Mouse (Mus musculus): ENCODE results near the gene Stxbp4. TPM values are rescaled to one million over a fixed set of nuclear protein-coding genes. Genes with fewer than 3 reads are reported as not detected.
A peak's percentile ranks its signal among the peaks of the same experiment; 100 is the strongest.

The Stxbp4 gene
- polyA plus RNA-seq, 1 experiment: 5.0 TPM

GRCm38 (mm10) chr11:90525311-90525710 is 112.6 kb downstream of the Stxbp4 start:
- Histone ChIP-seq H3K27me3 (replicated peaks; ENCODE audit: control insufficient read depth, insufficient read depth, low read length) (no peaks in the 10 kb centered on the region), H3K27ac (ENCODE audit: insufficient read depth, low read depth, low read length) (no peak overlapping the region), H3K4me3 (ENCODE audit: insufficient read depth, low read depth, low read length) (no peak overlapping the region), H3K36me3 (ENCODE audit: control insufficient read depth, insufficient read depth, low read length) (peaks cover 6% of the 10 kb centered on the region), H3K4me1 (ENCODE audit: control insufficient read depth, insufficient read depth, low read length) (no peaks in the 10 kb centered on the region)
- DNase-seq: no peak
- TF ChIP-seq POLR2A (IDR thresholded peaks at IDR 0.05; ENCODE audit: low read depth, low read length) (no peak), CTCF (conservative IDR thresholded peaks at IDR 0.05; ENCODE audit: insufficient read depth, insufficient read length, low read depth, low read length) (no peak)
- 78% methylated on average over 2 of the region's 2 CpGs for WGBS

- 68% methylated on average over 8 of the region's 8 CpGs for WGBS
- H3K4me3 ChIP-seq (ENCODE audit: insufficient read depth, low read depth, low read length): no peak overlapping the region
- TF ChIP-seq CTCF (conservative IDR thresholded peaks at IDR 0.05; ENCODE audit: insufficient read depth, insufficient read length, low read depth, low read length) (no peak), POLR2A (IDR thresholded peaks at IDR 0.05; ENCODE audit: low read depth, low read length) (no peak)
- no peaks in the 10 kb centered on the region for H3K27me3 ChIP-seq (replicated peaks; ENCODE audit: control insufficient read depth, insufficient read depth, low read length)
- H3K27ac ChIP-seq (ENCODE audit: insufficient read depth, low read depth, low read length): no peak overlapping the region
- peaks cover 2% of the 10 kb centered on the region for H3K36me3 ChIP-seq (ENCODE audit: control insufficient read depth, insufficient read depth, low read length)
- no peak for DNase-seq
- H3K4me1 ChIP-seq (ENCODE audit: control insufficient read depth, insufficient read depth, low read length): no peaks in the 10 kb centered on the region
Observed at GRCm38 (mm10) chr11:90521040-90521439, 116.8 kb downstream of the Stxbp4 start.

- DNase-seq: no peak
- H3K27me3 ChIP-seq (replicated peaks; ENCODE audit: control insufficient read depth, insufficient read depth, low read length): no peaks in the 10 kb centered on the region
- no peak overlapping the region for H3K27ac ChIP-seq (ENCODE audit: insufficient read depth, low read depth, low read length)
- no peaks in the 10 kb centered on the region for H3K4me1 ChIP-seq (ENCODE audit: control insufficient read depth, insufficient read depth, low read length)
- no peak for TF ChIP-seq CTCF (conservative IDR thresholded peaks at IDR 0.05; ENCODE audit: insufficient read depth, insufficient read length, low read depth, low read length)
- TF ChIP-seq POLR2A (IDR thresholded peaks at IDR 0.05; ENCODE audit: low read depth, low read length): no peak
- WGBS: 89% methylated on average over 1 of the region's 1 CpGs
- H3K36me3 ChIP-seq (ENCODE audit: control insufficient read depth, insufficient read depth, low read length): no peaks in the 10 kb centered on the region; the same call in 1 of the 2 replicates
- H3K4me3 ChIP-seq (ENCODE audit: insufficient read depth, low read depth, low read length): no peak overlapping the region
Observed at GRCm38 (mm10) chr11:90517750-90518149, 120.1 kb downstream of the Stxbp4 start.

GRCm38 (mm10) chr11:90512538-90513219 is 125.2 kb downstream of the Stxbp4 start:
- TF ChIP-seq POLR2A (IDR thresholded peaks at IDR 0.05; ENCODE audit: low read depth, low read length) (no peak), CTCF (conservative IDR thresholded peaks at IDR 0.05; ENCODE audit: insufficient read depth, insufficient read length, low read depth, low read length) (no peak)
- H3K4me1 ChIP-seq (ENCODE audit: control insufficient read depth, insufficient read depth, low read length): no peaks in the 10 kb centered on the region
- no peaks in the 10 kb centered on the region for H3K27me3 ChIP-seq (replicated peaks; ENCODE audit: control insufficient read depth, insufficient read depth, low read length)
- DNase-seq: no peak
- H3K36me3 ChIP-seq (ENCODE audit: control insufficient read depth, insufficient read depth, low read length): no peaks in the 10 kb centered on the region
- H3K4me3 ChIP-seq (ENCODE audit: insufficient read depth, low read depth, low read length): no peak overlapping the region
- 75% methylated on average over 5 of the region's 5 CpGs for WGBS
- H3K27ac ChIP-seq (ENCODE audit: insufficient read depth, low read depth, low read length): no peak overlapping the region

GRCm38 (mm10) chr11:90501846-90502245 is 136.0 kb downstream of the Stxbp4 start:
- H3K27me3 ChIP-seq (replicated peaks; ENCODE audit: control insufficient read depth, insufficient read depth, low read length): no peaks in the 10 kb centered on the region
- TF ChIP-seq CTCF (conservative IDR thresholded peaks at IDR 0.05; ENCODE audit: insufficient read depth, insufficient read length, low read depth, low read length): no peak
- no peak for TF ChIP-seq POLR2A (IDR thresholded peaks at IDR 0.05; ENCODE audit: low read depth, low read length)
- H3K4me3 ChIP-seq (ENCODE audit: insufficient read depth, low read depth, low read length): no peak overlapping the region
- 76% methylated on average over 4 of the region's 4 CpGs for WGBS
- no peak overlapping the region for H3K27ac ChIP-seq (ENCODE audit: insufficient read depth, low read depth, low read length)
- H3K36me3 ChIP-seq (ENCODE audit: control insufficient read depth, insufficient read depth, low read length): no peaks in the 10 kb centered on the region
- no peak for DNase-seq
- H3K4me1 ChIP-seq (ENCODE audit: control insufficient read depth, insufficient read depth, low read length): no peaks in the 10 kb centered on the region

- DNase-seq: no peak
- H3K27me3 ChIP-seq (replicated peaks; ENCODE audit: control insufficient read depth, insufficient read depth, low read length): no peaks in the 10 kb centered on the region
- H3K27ac ChIP-seq (ENCODE audit: insufficient read depth, low read depth, low read length): no peak overlapping the region
- TF ChIP-seq CTCF (conservative IDR thresholded peaks at IDR 0.05; ENCODE audit: insufficient read depth, insufficient read length, low read depth, low read length): no peak
- no peak for TF ChIP-seq POLR2A (IDR thresholded peaks at IDR 0.05; ENCODE audit: low read depth, low read length)
- WGBS: 92% methylated on average over 6 of the region's 6 CpGs
- H3K4me3 ChIP-seq (ENCODE audit: insufficient read depth, low read depth, low read length): no peak overlapping the region
- H3K36me3 ChIP-seq (ENCODE audit: control insufficient read depth, insufficient read depth, low read length): no peaks in the 10 kb centered on the region
- H3K4me1 ChIP-seq (ENCODE audit: control insufficient read depth, insufficient read depth, low read length): no peaks in the 10 kb centered on the region
Observed at GRCm38 (mm10) chr11:90499918-90500317, 138.0 kb downstream of the Stxbp4 start.

GRCm38 (mm10) chr11:90498461-90498860 is 139.4 kb downstream of the Stxbp4 start:
- TF ChIP-seq POLR2A (IDR thresholded peaks at IDR 0.05; ENCODE audit: low read depth, low read length) (no peak), CTCF (conservative IDR thresholded peaks at IDR 0.05; ENCODE audit: insufficient read depth, insufficient read length, low read depth, low read length) (no peak)

More at GRCm38 (mm10) chr11:90498461-90498860, 139.4 kb downstream of the Stxbp4 start:
- no peaks in the 10 kb centered on the region for H3K27me3 ChIP-seq (replicated peaks; ENCODE audit: control insufficient read depth, insufficient read depth, low read length)
- H3K4me3 ChIP-seq (ENCODE audit: insufficient read depth, low read depth, low read length): no peak overlapping the region
- DNase-seq: peak; percentile 11
- H3K36me3 ChIP-seq (ENCODE audit: control insufficient read depth, insufficient read depth, low read length): no peaks in the 10 kb centered on the region
- no peaks in the 10 kb centered on the region for H3K4me1 ChIP-seq (ENCODE audit: control insufficient read depth, insufficient read depth, low read length)
- 67% methylated on average over 5 of the region's 5 CpGs for WGBS
- no peak overlapping the region for H3K27ac ChIP-seq (ENCODE audit: insufficient read depth, low read depth, low read length)

Data from kidney, adult 2 months (tissue).